Mouse (Mus musculus) kidney, embryonic 14.5 days (tissue): ENCODE measurements around the gene Exoc4. TPM values are rescaled to one million over a fixed set of nuclear protein-coding genes. Genes with fewer than 3 reads are reported as not detected.
A peak's percentile ranks its signal among the peaks of the same experiment; 100 is the strongest.

Source experiments
- ATAC-seq: fragments of 200-750 bp; cut with Nextera tagmentation; 2 replicates; pipeline ENCODE4 v1.8.0; 2017; ENCODE audit warnings: moderate number of reproducible peaks, mild to moderate bottlenecking, moderate TSS enrichment, moderate library complexity; ENCODE audit not compliant: low FRiP score, low TSS enrichment
- H3K27ac ChIP-seq: fragments of 300-500 bp; sonication (generic); 2 replicates; pipeline ENCODE4 v1.5.1; 2014; ENCODE audit warnings: low read depth, mild to moderate bottlenecking, low read length, moderate library complexity, mixed read lengths
- H3K27me3 ChIP-seq: fragments of 300-500 bp; sonication (generic); 2 replicates; pipeline ENCODE4 v1.6.1; 2014; ENCODE audit warnings: mild to moderate bottlenecking, low read length; ENCODE audit not compliant: control insufficient read depth, insufficient read depth
- H3K36me3 ChIP-seq: fragments of 300-500 bp; sonication (generic); 2 replicates; pipeline ENCODE4 v1.6.1; 2014; ENCODE audit warnings: low read length, mixed read lengths; ENCODE audit not compliant: control insufficient read depth, insufficient read depth
- H3K4me1 ChIP-seq: fragments of 300-500 bp; sonication (generic); 2 replicates; pipeline ENCODE4 v1.6.1; 2014; ENCODE audit warnings: low read length, mixed read lengths; ENCODE audit not compliant: control insufficient read depth, insufficient read depth
- H3K4me2 ChIP-seq: fragments of 300-500 bp; sonication (generic); replicated peaks from 2 replicates; pipeline ENCODE4 v1.6.1; 2014; ENCODE audit warnings: low read depth, mild to moderate bottlenecking, low read length
- H3K4me3 ChIP-seq: fragments of 300-500 bp; sonication (generic); 2 replicates; pipeline ENCODE4 v1.5.1; 2014; ENCODE audit warnings: mild to moderate bottlenecking, low read length
- H3K9ac ChIP-seq: fragments of 300-500 bp; sonication (generic); 2 replicates; pipeline ENCODE4 v1.6.1; 2014; ENCODE audit warnings: low read depth, mild to moderate bottlenecking, low read length, moderate library complexity
- H3K9me3 ChIP-seq: fragments of 300-500 bp; sonication (generic); 2 replicates; pipeline ENCODE4 v1.6.1; 2016; ENCODE audit warnings: low read length; ENCODE audit not compliant: control insufficient read depth
- WGBS: fragments of 180-500 bp; shearing (Covaris S2); extraction: QIAGEN DNeasy Blood & Tissue Kit; methylation state at CpG from one replicate; pipeline ENCODE4 v1.1.7; 2014; 5-methylcytosine and 5-hydroxymethylcytosine counted together
- polyA plus RNA-seq: library from polyadenylated mRNA; unstranded; fragments of >200 nt; fragmentation: Nextera tagmentation; extraction: Ambion mirVana; gene quantifications from 2 replicates; pipeline ENCODE4 v1.2.1, GENCODE M21; 2014

Exoc4 gene
- polyA plus RNA-seq, 1 experiment from 2014 or later = 31.5 TPM

- WGBS = 75% methylated on average over 4 of the region's 4 CpGs
- no peaks in the 10 kb centered on the region for H3K36me3 ChIP-seq
- no peak overlapping the region for H3K4me3 ChIP-seq
- H3K4me2 ChIP-seq = no peak overlapping the region
- no peaks in the 10 kb centered on the region for H3K4me1 ChIP-seq
- no peak for ATAC-seq
- no peaks in the 10 kb centered on the region for H3K27me3 ChIP-seq
- H3K9me3 ChIP-seq = no peaks in the 10 kb centered on the region
- no peak overlapping the region for H3K9ac ChIP-seq
- no peak overlapping the region for H3K27ac ChIP-seq
Measured at GRCm38 (mm10) chr6:33721166-33721565, 472.3 kb downstream of the Exoc4 start.

DNA sequence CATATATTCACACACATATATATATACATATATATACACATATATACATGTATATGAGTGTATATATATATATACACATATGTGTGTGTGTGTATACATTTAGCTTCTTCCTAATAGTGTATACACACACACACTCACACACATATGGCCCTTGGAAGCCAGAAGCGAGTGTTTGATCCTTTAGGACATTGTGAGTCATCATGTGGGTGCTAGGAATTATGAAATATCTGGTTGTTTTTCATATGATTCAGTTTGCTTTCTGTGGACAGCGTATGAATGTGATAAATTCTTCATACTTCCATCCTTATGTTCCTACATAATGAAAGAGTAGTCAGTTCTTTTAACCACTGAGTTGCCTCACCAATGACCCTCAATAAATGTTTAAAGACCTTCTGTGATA is 473.9 kb downstream of the Exoc4 start:
- Histone ChIP-seq H3K9me3 (no peaks in the 10 kb centered on the region), H3K4me2 (no peak overlapping the region), H3K9ac (no peak overlapping the region), H3K4me1 (no peaks in the 10 kb centered on the region), H3K27me3 (no peaks in the 10 kb centered on the region), H3K27ac (no peak overlapping the region), H3K4me3 (no peak overlapping the region), H3K36me3 (no peaks in the 10 kb centered on the region)
- WGBS = 95% methylated on average over 2 of the region's 2 CpGs
- no peak for ATAC-seq

GRCm38 (mm10) chr6:33724596-33724995 is 475.7 kb downstream of the Exoc4 start:
- no peaks in the 10 kb centered on the region for H3K27me3 ChIP-seq
- H3K36me3 ChIP-seq = no peaks in the 10 kb centered on the region
- H3K9me3 ChIP-seq = no peaks in the 10 kb centered on the region
- WGBS = 91% methylated on average over 3 of the region's 3 CpGs
- no peaks in the 10 kb centered on the region for H3K4me1 ChIP-seq
- H3K9ac ChIP-seq = no peak overlapping the region
- H3K4me3 ChIP-seq = no peak overlapping the region
- ATAC-seq = no peak
- no peak overlapping the region for H3K27ac ChIP-seq
- no peak overlapping the region for H3K4me2 ChIP-seq

- Histone ChIP-seq H3K9ac (no peak overlapping the region), H3K27ac (no peak overlapping the region), H3K9me3 (no peaks in the 10 kb centered on the region), H3K27me3 (no peaks in the 10 kb centered on the region), H3K4me1 (no peaks in the 10 kb centered on the region), H3K36me3 (no peaks in the 10 kb centered on the region), H3K4me2 (no peak overlapping the region), H3K4me3 (no peak overlapping the region)
- 38% methylated on average over 1 of the region's 1 CpGs for WGBS
- peak; percentile 90; the same call in 1 of the 2 replicates for ATAC-seq
Measured at GRCm38 (mm10) chr6:33727271-33727670, 478.4 kb downstream of the Exoc4 start.

- ATAC-seq = no peak
- Histone ChIP-seq H3K27me3 (no peaks in the 10 kb centered on the region), H3K4me3 (no peak overlapping the region), H3K27ac (no peak overlapping the region), H3K4me1 (no peaks in the 10 kb centered on the region), H3K9me3 (no peaks in the 10 kb centered on the region), H3K36me3 (no peaks in the 10 kb centered on the region), H3K4me2 (no peak overlapping the region), H3K9ac (no peak overlapping the region)
- 14% methylated on average over 2 of the region's 2 CpGs for WGBS
Measured at GRCm38 (mm10) chr6:33732214-33732613, 483.3 kb downstream of the Exoc4 start.

DNA sequence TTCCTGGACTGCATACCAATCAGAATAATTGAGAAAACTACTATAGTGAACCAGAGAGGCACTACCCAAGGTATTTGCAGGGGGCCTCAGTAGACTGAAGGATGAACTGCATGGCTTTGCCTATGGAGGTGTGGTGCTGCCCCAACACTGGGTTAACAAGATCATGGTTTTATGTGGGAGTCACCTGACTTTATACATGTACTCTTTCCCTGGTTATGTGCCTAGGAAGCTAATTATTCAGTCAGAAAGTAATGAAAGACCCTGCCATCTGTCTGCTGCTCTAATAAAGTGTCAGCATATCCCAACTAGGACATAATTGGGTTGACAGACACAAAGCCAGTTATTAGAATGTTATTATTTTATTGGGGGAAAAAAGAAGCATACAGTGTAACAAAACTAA is 484.7 kb downstream of the Exoc4 start:
- no peaks in the 10 kb centered on the region for H3K36me3 ChIP-seq
- ATAC-seq = no peak
- H3K4me3 ChIP-seq = no peak overlapping the region
- no peaks in the 10 kb centered on the region for H3K9me3 ChIP-seq
- H3K4me1 ChIP-seq = no peaks in the 10 kb centered on the region
- no peak overlapping the region for H3K27ac ChIP-seq
- no peak overlapping the region for H3K9ac ChIP-seq
- H3K4me2 ChIP-seq = no peak overlapping the region
- no peaks in the 10 kb centered on the region for H3K27me3 ChIP-seq

GRCm38 (mm10) chr6:33734032-33734431 is 485.1 kb downstream of the Exoc4 start:
- WGBS = 76% methylated on average over 3 of the region's 3 CpGs
- H3K9me3 ChIP-seq = no peaks in the 10 kb centered on the region
- H3K4me3 ChIP-seq = no peak overlapping the region
- H3K36me3 ChIP-seq = no peaks in the 10 kb centered on the region
- no peaks in the 10 kb centered on the region for H3K4me1 ChIP-seq
- no peaks in the 10 kb centered on the region for H3K27me3 ChIP-seq
- H3K27ac ChIP-seq = no peak overlapping the region
- H3K9ac ChIP-seq = no peak overlapping the region
- ATAC-seq = no peak
- no peak overlapping the region for H3K4me2 ChIP-seq

DNA sequence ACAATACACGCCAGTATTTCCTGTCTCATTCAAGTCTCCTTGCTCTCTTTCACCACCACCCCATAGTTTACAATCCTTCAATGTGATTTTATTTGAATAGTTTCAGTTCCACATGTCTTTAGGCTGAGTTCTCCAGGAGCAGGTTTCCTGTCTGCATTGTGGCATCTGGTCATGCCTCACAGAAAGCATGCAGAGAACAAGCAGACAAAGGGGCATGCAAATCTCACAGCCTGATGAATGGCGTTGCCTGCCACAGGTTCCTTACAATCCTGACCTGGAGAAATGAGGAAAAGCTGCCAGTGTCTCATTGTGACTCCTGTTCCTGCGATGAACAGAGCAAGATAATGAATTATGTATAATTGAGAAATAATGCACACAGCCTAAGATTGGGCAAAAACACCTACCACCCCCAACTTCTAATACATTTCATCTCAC is 490.0 kb downstream of the Exoc4 start:
- Histone ChIP-seq H3K4me2 (no peak overlapping the region), H3K27me3 (no peaks in the 10 kb centered on the region), H3K4me1 (no peaks in the 10 kb centered on the region), H3K9ac (no peak overlapping the region), H3K4me3 (no peak overlapping the region), H3K9me3 (no peaks in the 10 kb centered on the region; the same call in 1 of the 2 replicates), H3K36me3 (no peaks in the 10 kb centered on the region), H3K27ac (no peak overlapping the region)
- no peak for ATAC-seq
- 67% methylated on average over 3 of the region's 3 CpGs for WGBS

DNA sequence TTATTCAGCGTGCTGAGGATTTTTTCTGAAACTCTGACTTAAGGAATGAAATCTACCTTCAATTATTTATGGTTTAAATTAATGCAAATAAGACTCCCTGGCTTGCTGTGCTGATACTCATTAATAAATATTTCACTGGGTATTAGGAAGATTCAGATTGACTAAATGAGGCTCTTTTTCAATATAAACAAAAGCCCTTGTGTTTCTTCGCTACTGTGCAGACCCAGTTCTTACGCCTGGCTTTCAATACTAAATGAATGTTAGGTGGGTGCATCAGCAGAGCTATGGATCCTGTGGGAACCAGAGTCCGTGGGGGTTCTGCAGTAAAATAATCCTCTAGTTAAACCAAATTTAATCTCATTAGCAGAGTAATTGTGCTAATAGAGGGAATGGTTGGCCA is 490.4 kb downstream of the Exoc4 start:
- H3K4me2 ChIP-seq = no peak overlapping the region
- H3K9ac ChIP-seq = no peak overlapping the region
- no peaks in the 10 kb centered on the region for H3K36me3 ChIP-seq
- H3K4me3 ChIP-seq = no peak overlapping the region
- 89% methylated on average over 4 of the region's 4 CpGs for WGBS
- H3K27ac ChIP-seq = no peak overlapping the region
- H3K9me3 ChIP-seq = no peaks in the 10 kb centered on the region; the same call in 1 of the 2 replicates
- ATAC-seq = no peak
- H3K27me3 ChIP-seq = no peaks in the 10 kb centered on the region
- no peaks in the 10 kb centered on the region for H3K4me1 ChIP-seq

- H3K27me3 ChIP-seq = no peaks in the 10 kb centered on the region
- H3K27ac ChIP-seq = no peak overlapping the region
- H3K9me3 ChIP-seq = no peaks in the 10 kb centered on the region
- no peak overlapping the region for H3K9ac ChIP-seq
- WGBS = 87% methylated on average over 5 of the region's 5 CpGs
- ATAC-seq = no peak
- H3K4me2 ChIP-seq = no peak overlapping the region
- H3K4me3 ChIP-seq = no peak overlapping the region
- no peaks in the 10 kb centered on the region for H3K36me3 ChIP-seq
- H3K4me1 ChIP-seq = no peaks in the 10 kb centered on the region
Measured at GRCm38 (mm10) chr6:33755976-33756375, 507.1 kb downstream of the Exoc4 start.
